Mouse (Mus musculus) liver, embryonic 16.5 days (tissue): ENCODE measurements around the gene Phlda2. TPM values are rescaled to one million over a fixed set of nuclear protein-coding genes. Genes with fewer than 3 reads are reported as not detected.

Source experiments
- ATAC-seq: fragments of 200-750 bp; cut with Nextera tagmentation; 2 replicates; pipeline ENCODE4 v1.8.0; 2017; ENCODE audit warnings: low read depth, mild to moderate bottlenecking, moderate number of reproducible peaks, moderate library complexity
- H3K27ac ChIP-seq: fragments of 300-500 bp; sonication (generic); 2 replicates; pipeline ENCODE4 v1.5.1; 2014; ENCODE audit warnings: mild to moderate bottlenecking, low read length
- H3K27me3 ChIP-seq: fragments of 300-500 bp; sonication (generic); 2 replicates; pipeline ENCODE4 v1.6.1; 2014; ENCODE audit warnings: low read depth, low read length, mixed read lengths; ENCODE audit not compliant: control insufficient read depth, insufficient read depth
- H3K36me3 ChIP-seq: fragments of 300-500 bp; sonication (generic); 2 replicates; pipeline ENCODE4 v1.6.1; 2014; ENCODE audit warnings: mild to moderate bottlenecking; ENCODE audit not compliant: control insufficient read depth, insufficient read depth
- H3K4me1 ChIP-seq: fragments of 300-500 bp; sonication (generic); 2 replicates; pipeline ENCODE4 v1.6.1; 2014; ENCODE audit warnings: low read depth, low read length, mixed read lengths; ENCODE audit not compliant: control insufficient read depth
- H3K4me2 ChIP-seq: fragments of 300-500 bp; sonication (generic); 2 replicates; pipeline ENCODE4 v1.6.1; 2014; ENCODE audit warnings: low read depth, low read length, mixed read lengths
- H3K4me3 ChIP-seq: fragments of 300-500 bp; sonication (generic); 2 replicates; pipeline ENCODE4 v1.5.1; 2014; ENCODE audit warnings: low read depth, mild to moderate bottlenecking, low read length
- H3K9ac ChIP-seq: fragments of 300-500 bp; sonication (generic); 2 replicates; pipeline ENCODE4 v1.6.1; 2014; ENCODE audit warnings: low read depth, low read length
- H3K9me3 ChIP-seq: fragments of 300-500 bp; sonication (generic); replicated peaks from 2 replicates; pipeline ENCODE4 v1.6.1; 2016; ENCODE audit warnings: low read length; ENCODE audit not compliant: control insufficient read depth
- WGBS: fragments of 180-500 bp; shearing (Covaris S2); extraction: QIAGEN DNeasy Blood & Tissue Kit; methylation state at CpG from one replicate; pipeline ENCODE4 v1.1.7; 2014; ENCODE audit not compliant: insufficient replicate concordance; 5-methylcytosine and 5-hydroxymethylcytosine counted together
- polyA plus RNA-seq: library from polyadenylated mRNA; unstranded; fragments of >200 nt; fragmentation: Nextera tagmentation; extraction: Ambion mirVana; gene quantifications from 2 replicates; pipeline ENCODE4 v1.2.1, GENCODE M21; 2015

The Phlda2 gene
- polyA plus RNA-seq, 1 experiment from 2014 or later, result 25.9 TPM

DNA sequence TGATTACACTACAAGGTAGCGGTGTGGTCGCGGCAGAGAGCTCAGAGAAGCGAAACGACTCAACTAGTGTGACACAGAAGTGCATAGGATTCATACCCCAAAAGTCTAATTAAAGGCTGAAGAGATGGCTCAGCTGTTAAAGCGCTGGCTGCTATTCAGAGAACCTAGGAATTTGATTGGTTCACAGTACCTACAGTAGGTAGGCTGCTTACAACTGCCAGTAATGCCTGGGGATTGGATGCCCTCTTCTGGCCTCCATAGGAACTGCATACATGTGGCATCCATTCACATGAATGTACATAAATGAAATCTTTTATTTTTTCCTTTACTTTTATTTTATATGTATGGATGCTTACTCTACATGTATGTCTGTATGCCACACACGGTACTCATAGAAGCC, 3.7 kb upstream of the Phlda2 start:
- Histone ChIP-seq H3K4me2 (no peak overlapping the region), H3K36me3 (no peaks in the 10 kb centered on the region), H3K4me3 (no peak overlapping the region), H3K27ac (no peak overlapping the region), H3K4me1 (no peaks in the 10 kb centered on the region; the same call in none of the 2 replicates), H3K9me3 (no peaks in the 10 kb centered on the region), H3K27me3 (peaks cover 35% of the 10 kb centered on the region), H3K9ac (no peak overlapping the region)
- WGBS, result 35% methylated on average over 7 of the region's 7 CpGs
- ATAC-seq, result no peak

- 53% methylated on average over 7 of the region's 7 CpGs for WGBS
- no peak overlapping the region for H3K4me3 ChIP-seq
- H3K27ac ChIP-seq, result no peak overlapping the region
- H3K9ac ChIP-seq, result no peak overlapping the region
- H3K4me2 ChIP-seq, result no peak overlapping the region
- no peak for ATAC-seq
- H3K36me3 ChIP-seq, result no peaks in the 10 kb centered on the region
- no peaks in the 10 kb centered on the region for H3K9me3 ChIP-seq
- H3K27me3 ChIP-seq, result peaks cover 39% of the 10 kb centered on the region
- H3K4me1 ChIP-seq, result no peaks in the 10 kb centered on the region; the same call in none of the 2 replicates
These were observed 3.3 kb upstream of the Phlda2 start for GRCm38 (mm10) chr7:143506271-143506670.

GRCm38 (mm10) chr7:143505823-143506222, 2.9 kb upstream of the Phlda2 start:
- WGBS, result 17% methylated on average over 11 of the region's 11 CpGs
- H3K9me3 ChIP-seq, result no peaks in the 10 kb centered on the region
- peaks cover 43% of the 10 kb centered on the region for H3K27me3 ChIP-seq
- no peak overlapping the region for H3K4me3 ChIP-seq
- no peak overlapping the region for H3K4me2 ChIP-seq
- no peaks in the 10 kb centered on the region; the same call in none of the 2 replicates for H3K4me1 ChIP-seq
- no peak overlapping the region for H3K9ac ChIP-seq
- H3K27ac ChIP-seq, result no peak overlapping the region
- no peaks in the 10 kb centered on the region for H3K36me3 ChIP-seq
- no peak for ATAC-seq

- no peak for ATAC-seq
- H3K27ac ChIP-seq, result no peak overlapping the region
These were observed 2.5 kb upstream of the Phlda2 start for GRCm38 (mm10) chr7:143505411-143505810.

DNA sequence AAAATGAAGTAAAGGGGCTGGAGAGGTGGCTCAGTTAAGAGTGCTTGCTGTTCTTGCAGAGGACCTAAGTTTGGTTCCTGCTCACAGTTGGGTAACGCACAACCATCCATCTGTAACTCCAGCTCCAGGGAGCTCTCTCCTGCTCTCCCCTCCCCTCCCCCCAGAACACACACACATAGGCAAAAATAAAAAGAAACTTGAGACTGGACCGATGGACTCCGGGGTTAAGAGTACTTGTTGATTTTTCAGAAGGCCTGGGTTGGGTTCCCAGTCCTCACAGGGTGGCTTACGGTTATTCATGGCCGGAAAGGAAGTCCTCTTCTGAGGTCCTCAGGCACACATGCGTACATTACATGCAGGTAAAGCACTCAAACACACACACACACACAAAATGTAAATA, 976 bp upstream of the Phlda2 start:
- Histone ChIP-seq H3K9me3 (no peaks in the 10 kb centered on the region), H3K4me1 (no peaks in the 10 kb centered on the region; the same call in none of the 2 replicates), H3K36me3 (no peaks in the 10 kb centered on the region), H3K27ac (no peak overlapping the region), H3K9ac (no peak overlapping the region), H3K4me2 (no peak overlapping the region), H3K27me3 (peaks cover 48% of the 10 kb centered on the region), H3K4me3 (no peak overlapping the region)
- WGBS, result 62% methylated on average over 6 of the region's 6 CpGs
- no peak for ATAC-seq

More at GRCm38 (mm10) chr7:143505411-143505810, 2.5 kb upstream of the Phlda2 start:
- no peak overlapping the region for H3K4me3 ChIP-seq
- no peak overlapping the region for H3K4me2 ChIP-seq
- no peaks in the 10 kb centered on the region for H3K36me3 ChIP-seq
- 59% methylated on average over 2 of the region's 2 CpGs for WGBS
- H3K4me1 ChIP-seq, result no peaks in the 10 kb centered on the region; the same call in none of the 2 replicates
- H3K9me3 ChIP-seq, result no peaks in the 10 kb centered on the region
- H3K27me3 ChIP-seq, result peaks cover 48% of the 10 kb centered on the region
- H3K9ac ChIP-seq, result no peak overlapping the region

DNA sequence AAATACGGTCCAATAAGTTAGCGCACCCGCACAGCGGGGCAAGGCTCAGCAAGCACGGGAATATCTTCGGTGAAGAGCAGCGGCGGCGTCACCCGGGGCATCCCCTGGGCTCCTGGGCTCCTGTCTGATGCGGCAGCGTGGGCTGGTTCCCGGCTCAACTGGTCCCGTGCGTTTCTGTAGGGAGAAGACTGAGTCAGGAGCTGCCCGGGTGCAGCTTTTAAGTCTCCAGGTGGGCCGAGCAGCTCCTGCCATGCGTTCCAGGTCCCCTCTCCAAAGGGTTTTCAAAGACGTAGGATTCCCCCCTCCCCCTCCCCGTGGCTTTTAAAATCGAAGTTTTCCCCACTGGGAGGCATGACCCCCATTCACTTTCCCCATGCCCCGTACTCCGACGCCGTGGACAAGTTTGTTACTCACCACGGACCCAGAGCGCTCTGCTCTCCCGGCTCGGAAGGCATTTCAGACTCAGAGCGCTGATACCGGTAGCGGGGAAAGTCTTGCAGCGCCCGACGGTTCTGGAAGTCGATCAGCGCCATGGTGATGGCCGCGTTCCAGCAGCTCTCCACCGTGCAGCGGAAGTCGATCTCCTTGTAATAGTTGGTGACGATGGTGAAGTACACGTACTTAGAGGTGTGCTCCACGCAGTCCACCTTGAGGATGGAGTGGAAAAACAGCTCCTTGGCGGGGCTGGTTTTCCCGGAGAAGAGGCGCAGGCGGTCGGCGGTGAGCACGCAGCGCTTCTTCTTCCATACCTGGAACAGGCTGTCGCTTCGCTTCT, 1.1 kb downstream of the Phlda2 start:
- Histone ChIP-seq H3K9ac (peak overlapping the region; percentile 4; the same call in 1 of the 2 replicates), H3K4me2 (peak overlapping the region; percentile 62), H3K9me3 (no peaks in the 10 kb centered on the region), H3K27me3 (peaks cover 48% of the 10 kb centered on the region), H3K4me3 (peak overlapping the region; percentile 55), H3K36me3 (no peaks in the 10 kb centered on the region), H3K4me1 (no peaks in the 10 kb centered on the region; the same call in none of the 2 replicates), H3K27ac (no peak overlapping the region)
- 5% methylated on average over 55 of the region's 55 CpGs for WGBS
- ATAC-seq, result no peak

DNA sequence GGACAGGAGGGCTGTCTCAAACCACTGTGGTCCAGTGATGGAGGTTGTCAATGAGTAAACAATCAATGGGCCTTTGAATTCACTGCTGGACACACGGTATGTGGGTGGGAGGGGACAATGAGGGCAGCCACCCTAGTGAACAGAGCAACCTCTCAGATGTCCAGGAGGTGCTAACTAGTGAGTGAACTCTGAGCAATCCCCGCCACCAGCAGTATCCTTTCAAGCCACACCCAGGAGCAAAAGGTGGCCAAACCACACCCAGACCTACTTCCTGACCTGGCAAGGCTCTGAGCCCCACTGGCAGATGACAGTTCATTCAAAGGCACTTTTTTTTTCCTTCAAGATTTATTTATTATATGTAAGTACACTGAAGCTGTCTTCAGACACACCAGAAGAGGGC, 2.0 kb downstream of the Phlda2 start:
- no peaks in the 10 kb centered on the region for H3K9me3 ChIP-seq
- H3K27ac ChIP-seq, result no peak overlapping the region
- peaks cover 3% of the 10 kb centered on the region for H3K4me1 ChIP-seq
- H3K36me3 ChIP-seq, result no peaks in the 10 kb centered on the region
- ATAC-seq, result peak; percentile 64
- no peak overlapping the region for H3K9ac ChIP-seq
- 44% methylated on average over 2 of the region's 2 CpGs for WGBS
- H3K4me3 ChIP-seq, result no peak overlapping the region
- H3K4me2 ChIP-seq, result no peak overlapping the region
- H3K27me3 ChIP-seq, result peaks cover 48% of the 10 kb centered on the region

GRCm38 (mm10) chr7:143498584-143498983, 4.4 kb downstream of the Phlda2 start:
- Histone ChIP-seq H3K9me3 (no peaks in the 10 kb centered on the region), H3K4me2 (no peak overlapping the region), H3K27ac (no peak overlapping the region), H3K4me3 (no peak overlapping the region), H3K4me1 (peaks cover 10% of the 10 kb centered on the region), H3K9ac (no peak overlapping the region), H3K27me3 (peaks cover 32% of the 10 kb centered on the region), H3K36me3 (no peaks in the 10 kb centered on the region)
- WGBS, result 65% methylated on average over 4 of the region's 4 CpGs
- no peak for ATAC-seq
